Comparison of ENCODE assay signal across 8 mouse cellular contexts in genomic region chr13:44869418-44870119, GRCm38 (mm10).
DNase-seq lines count a peak whose midpoint lies in the region; ATAC-seq and TF ChIP-seq lines count a peak whose summit lies in the region.
"Not testable (repeated sequence)": the region's sequence is repeated elsewhere in the genome, so short reads cannot be mapped to it uniquely, and the experiment has no call there.

No protein-coding gene starts in this region.

- not testable (repeated sequence) for H3K9me3 ChIP-seq in hindbrain, postnatal 0 days (ENCODE audit: low read length)

- POLR2A ChIA-PET in Patski (lab: Charles Lee), result interaction anchor here (0.6 kb wide), 1 partner anchor 74 kb away, joined by 4 read pairs; no protein-coding TSS in a partner anchor

- not testable (repeated sequence) for H3K27ac ChIP-seq in hindbrain, postnatal 0 days

- H3K9ac ChIP-seq in hindbrain, postnatal 0 days (replicated peaks; ENCODE audit: low read length), result not testable (repeated sequence)

- in situ Hi-C loops in Patski (cut with MboI; ENCODE audit: low pct_unique_long_range_greater_than_20kb), result not testable (repeated sequence)

- CTCF ChIA-PET in Patski (lab: Charles Lee), result not testable (repeated sequence)

- H3K36me3 ChIP-seq in hindbrain, postnatal 0 days (ENCODE audit: insufficient read depth, low read length), result not testable (repeated sequence)

- not testable (repeated sequence) for H3K27me3 ChIP-seq in Patski; hindbrain, postnatal 0 days (ENCODE audit: insufficient read depth, low read length)

- peak; percentile 100 for DNase-seq in Patski (ENCODE audit: low read depth, low spot score)
- DNase-seq in cerebellum, postnatal 36 days, result peak; percentile 98 to 99
- peak; percentile 96 to 98 for DNase-seq in gastrocnemius, adult 8-10 months (ENCODE audit: low spot score in 2 of 2)
- peak; percentile 95 for DNase-seq in hindbrain, postnatal 0 days (ENCODE audit: low spot score)
- DNase-seq in left cerebral cortex, adult 11 months (ENCODE audit: low spot score), result peak; percentile 89
- peak; percentile 93 for DNase-seq in lung, postnatal 25 days (ENCODE audit: low spot score)
- DNase-seq in retina, embryonic 14.5 days (ENCODE audit: low spot score), result peak; percentile 99
- DNase-seq in thymus, postnatal 4 days, result peak; percentile 100

- TF ChIP-seq CTCF in Patski (IDR thresholded peaks at IDR 0.05); hindbrain, postnatal 0 days (IDR thresholded peaks at IDR 0.05; ENCODE audit: low read depth): not testable (repeated sequence)

- H3K4me1 ChIP-seq in hindbrain, postnatal 0 days (ENCODE audit: insufficient read depth, low read length), result not testable (repeated sequence)

- peak; percentile 100 for ATAC-seq in Patski
- peak; percentile 99 for ATAC-seq in hindbrain, postnatal 0 days

- 79% methylated on average over 47 of the region's 47 CpGs for WGBS in hindbrain, postnatal 0 days

- not testable (repeated sequence) for H3K4me3 ChIP-seq in hindbrain, postnatal 0 days (ENCODE audit: low read length)

- H3K4me2 ChIP-seq in hindbrain, postnatal 0 days (ENCODE audit: low read depth, low read length), result not testable (repeated sequence)
